Mouse (Mus musculus) hindbrain, embryonic 15.5 days (tissue): ENCODE measurements at regions not wholly inside any gene's neighbourhood (a gene's known extent, or its start where the extent isn't known, plus 50 kb on each side); places are given as distances from the start of the nearest gene placed in this dataset.
A peak's percentile ranks its signal among the peaks of the same experiment; 100 is the strongest.

ENCODE experiments used
- ATAC-seq: fragments of 200-750 bp; cut with Nextera tagmentation; 2 replicates; pipeline ENCODE4 v1.8.0; 2017; ENCODE audit warnings: low read depth, moderate number of reproducible peaks, moderate TSS enrichment; ENCODE audit not compliant: low FRiP score
- H3K27ac ChIP-seq: fragments of 300-500 bp; sonication (generic); replicated peaks from 2 replicates; pipeline ENCODE4 v1.5.1; 2015; ENCODE audit warnings: mild to moderate bottlenecking, inconsistent platforms
- H3K27me3 ChIP-seq: fragments of 300-500 bp; sonication (generic); 2 replicates; pipeline ENCODE4 v1.6.1; 2015; ENCODE audit warnings: control low read depth, inconsistent platforms
- H3K36me3 ChIP-seq: fragments of 300-500 bp; sonication (generic); 2 replicates; pipeline ENCODE4 v1.6.1; 2015; ENCODE audit warnings: control low read depth, inconsistent platforms
- H3K4me1 ChIP-seq: fragments of 300-500 bp; sonication (generic); replicated peaks from 2 replicates; pipeline ENCODE4 v1.6.1; 2015; ENCODE audit warnings: control low read depth, inconsistent platforms
- H3K4me2 ChIP-seq: fragments of 300-500 bp; sonication (generic); 2 replicates; pipeline ENCODE4 v1.6.1; 2015; ENCODE audit warnings: moderate library complexity, mild to moderate bottlenecking, inconsistent platforms
- H3K4me3 ChIP-seq: fragments of 300-500 bp; sonication (generic); 2 replicates; pipeline ENCODE4 v1.5.1; 2015; ENCODE audit warnings: mild to moderate bottlenecking, inconsistent platforms
- H3K9ac ChIP-seq: fragments of 300-500 bp; sonication (generic); 2 replicates; pipeline ENCODE4 v1.6.1; 2015; ENCODE audit warnings: inconsistent platforms
- H3K9me3 ChIP-seq: fragments of 300-500 bp; sonication (generic); 2 replicates; pipeline ENCODE4 v1.6.1; 2016; ENCODE audit warnings: control low read depth, inconsistent platforms
- WGBS: fragments of 180-500 bp; shearing (Covaris S2); methylation state at CpG from one replicate; pipeline ENCODE4 v1.1.7; 2015; 5-methylcytosine and 5-hydroxymethylcytosine counted together

GRCm38 (mm10) chr4:54704696-54705095, 240.2 kb upstream of the Zfp462 start:
- no peaks in the 10 kb centered on the region for H3K27me3 ChIP-seq
- no peaks in the 10 kb centered on the region for H3K9me3 ChIP-seq
- ATAC-seq = no peak
- no peak overlapping the region for H3K27ac ChIP-seq
- no peak overlapping the region for H3K9ac ChIP-seq
- WGBS = 78% methylated on average over 5 of the region's 5 CpGs
- no peaks in the 10 kb centered on the region for H3K36me3 ChIP-seq
- no peak overlapping the region for H3K4me3 ChIP-seq
- no peaks in the 10 kb centered on the region for H3K4me1 ChIP-seq
- H3K4me2 ChIP-seq = no peak overlapping the region

GRCm38 (mm10) chr4:54709751-54710150, 235.1 kb upstream of the Zfp462 start:
- Histone ChIP-seq H3K9ac (no peak overlapping the region), H3K4me1 (no peaks in the 10 kb centered on the region), H3K4me3 (no peak overlapping the region), H3K27me3 (no peaks in the 10 kb centered on the region), H3K4me2 (no peak overlapping the region), H3K36me3 (no peaks in the 10 kb centered on the region), H3K9me3 (no peaks in the 10 kb centered on the region), H3K27ac (no peak overlapping the region)
- no peak for ATAC-seq

- H3K9ac ChIP-seq = no peak overlapping the region
- H3K4me1 ChIP-seq = no peaks in the 10 kb centered on the region
- H3K27ac ChIP-seq = no peak overlapping the region
- no peaks in the 10 kb centered on the region for H3K9me3 ChIP-seq
- no peak for ATAC-seq
- H3K27me3 ChIP-seq = no peaks in the 10 kb centered on the region
- no peak overlapping the region for H3K4me2 ChIP-seq
- H3K4me3 ChIP-seq = no peak overlapping the region
- 79% methylated on average over 3 of the region's 3 CpGs for WGBS
- no peaks in the 10 kb centered on the region for H3K36me3 ChIP-seq
Observed at GRCm38 (mm10) chr4:54712929-54713328, 231.9 kb upstream of the Zfp462 start.

GRCm38 (mm10) chr4:54714612-54715342, 230.1 kb upstream of the Zfp462 start:
- no peaks in the 10 kb centered on the region for H3K9me3 ChIP-seq
- H3K4me2 ChIP-seq = no peak overlapping the region
- H3K4me3 ChIP-seq = no peak overlapping the region
- WGBS = 89% methylated on average over 9 of the region's 9 CpGs
- H3K36me3 ChIP-seq = no peaks in the 10 kb centered on the region
- no peak for ATAC-seq
- no peak overlapping the region for H3K27ac ChIP-seq
- no peaks in the 10 kb centered on the region for H3K4me1 ChIP-seq
- H3K27me3 ChIP-seq = no peaks in the 10 kb centered on the region
- H3K9ac ChIP-seq = no peak overlapping the region

DNA sequence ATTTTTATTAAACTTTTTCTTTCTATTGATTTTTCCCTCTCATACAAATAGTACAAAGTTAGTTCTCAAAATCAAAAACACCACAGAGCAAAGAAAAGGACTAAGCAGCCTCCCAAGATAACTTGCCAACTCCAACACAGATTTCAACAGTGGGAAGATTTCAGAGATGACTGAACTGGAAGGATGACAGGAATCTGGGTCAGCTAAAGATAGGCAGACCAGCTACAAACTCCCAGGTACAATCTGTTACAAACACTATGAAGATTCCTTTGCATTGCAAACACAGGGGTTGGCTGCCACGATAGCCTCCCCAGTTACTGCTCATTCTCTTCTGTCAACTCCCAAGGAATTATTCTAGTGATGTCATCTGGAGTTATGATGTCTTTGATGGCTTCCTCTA, 226.8 kb upstream of the Zfp462 start:
- no peak overlapping the region for H3K4me2 ChIP-seq
- H3K4me1 ChIP-seq = no peaks in the 10 kb centered on the region
- H3K9ac ChIP-seq = no peak overlapping the region
- H3K9me3 ChIP-seq = no peaks in the 10 kb centered on the region
- no peak overlapping the region for H3K27ac ChIP-seq
- WGBS = 66% methylated on average over 1 of the region's 1 CpGs
- H3K4me3 ChIP-seq = no peak overlapping the region
- no peaks in the 10 kb centered on the region for H3K36me3 ChIP-seq
- no peak for ATAC-seq
- no peaks in the 10 kb centered on the region for H3K27me3 ChIP-seq

GRCm38 (mm10) chr4:54739001-54739400, 205.8 kb upstream of the Zfp462 start:
- H3K36me3 ChIP-seq = no peaks in the 10 kb centered on the region
- H3K27ac ChIP-seq = no peak overlapping the region
- no peak for ATAC-seq
- no peaks in the 10 kb centered on the region for H3K27me3 ChIP-seq
- H3K9me3 ChIP-seq = no peaks in the 10 kb centered on the region
- H3K4me2 ChIP-seq = no peak overlapping the region
- no peak overlapping the region for H3K4me3 ChIP-seq
- no peaks in the 10 kb centered on the region for H3K4me1 ChIP-seq
- H3K9ac ChIP-seq = no peak overlapping the region
- 77% methylated on average over 5 of the region's 5 CpGs for WGBS

- H3K4me2 ChIP-seq = no peak overlapping the region
- no peaks in the 10 kb centered on the region for H3K27me3 ChIP-seq
- no peak overlapping the region for H3K9ac ChIP-seq
- no peaks in the 10 kb centered on the region for H3K36me3 ChIP-seq
- no peaks in the 10 kb centered on the region for H3K9me3 ChIP-seq
- 91% methylated on average over 2 of the region's 2 CpGs for WGBS
- no peaks in the 10 kb centered on the region for H3K4me1 ChIP-seq
- no peak for ATAC-seq
- H3K27ac ChIP-seq = no peak overlapping the region
- no peak overlapping the region for H3K4me3 ChIP-seq
Observed at GRCm38 (mm10) chr4:54751458-54751857, 193.4 kb upstream of the Zfp462 start.

DNA sequence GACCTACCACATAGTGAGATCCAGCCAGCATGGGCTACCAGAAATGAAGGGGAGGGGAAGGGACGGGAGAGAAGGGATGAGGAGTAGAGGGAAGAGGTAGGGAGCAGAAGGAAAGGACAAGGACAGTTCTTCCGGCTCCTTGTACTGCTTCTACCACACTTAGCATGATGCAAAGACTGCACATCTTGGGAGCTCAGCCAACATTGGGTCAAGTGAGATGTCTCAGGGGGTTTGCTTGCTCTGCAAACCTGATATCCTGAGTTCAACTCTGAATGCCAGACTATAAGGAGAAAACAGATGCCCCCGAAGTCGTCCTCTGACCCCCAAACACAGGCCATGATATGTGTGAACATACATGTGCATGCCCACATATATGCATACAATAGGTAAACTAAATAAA, 188.4 kb upstream of the Zfp462 start:
- ATAC-seq = no peak
- H3K9me3 ChIP-seq = no peaks in the 10 kb centered on the region
- no peak overlapping the region for H3K27ac ChIP-seq
- H3K4me1 ChIP-seq = peaks cover 13% of the 10 kb centered on the region
- WGBS = 89% methylated on average over 4 of the region's 4 CpGs
- no peak overlapping the region for H3K4me2 ChIP-seq
- no peak overlapping the region for H3K4me3 ChIP-seq
- no peaks in the 10 kb centered on the region for H3K27me3 ChIP-seq
- no peaks in the 10 kb centered on the region for H3K36me3 ChIP-seq
- H3K9ac ChIP-seq = no peak overlapping the region

DNA sequence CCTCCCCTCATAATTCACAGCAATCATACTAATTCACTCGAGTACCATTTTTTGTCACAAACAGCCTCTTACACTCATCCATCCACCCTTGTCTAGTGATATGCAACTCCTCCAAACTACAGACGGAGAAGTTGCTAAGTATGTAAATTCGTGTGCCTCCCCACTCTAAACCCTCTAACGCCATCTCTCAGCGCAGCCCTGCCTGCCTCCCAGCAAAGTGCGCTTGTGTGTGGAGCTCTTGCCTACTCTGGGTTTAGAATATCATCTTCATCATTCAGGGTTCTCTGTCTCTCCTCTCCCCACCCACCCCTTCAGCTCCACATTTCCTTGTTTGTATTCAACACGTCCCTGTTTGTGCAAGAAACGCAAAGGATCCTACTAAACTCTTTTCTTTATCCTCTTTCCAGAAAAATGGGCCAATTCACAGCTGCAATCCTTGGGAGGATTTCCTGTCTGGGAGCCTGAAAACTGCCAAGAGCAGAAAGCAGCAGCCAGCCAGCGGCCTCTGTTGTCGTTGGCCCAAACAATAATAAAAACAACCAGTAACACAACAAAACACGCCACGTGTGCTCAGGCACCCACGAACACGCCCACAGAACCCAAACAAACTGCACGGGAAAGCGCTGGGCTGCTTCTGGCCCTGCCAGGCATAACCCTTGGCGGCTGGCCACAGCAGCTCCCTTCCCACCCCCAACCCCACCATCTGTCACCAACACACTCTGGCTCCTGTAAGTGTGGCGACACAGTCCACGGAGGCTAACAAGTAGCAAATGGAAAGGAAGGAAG, 186.9 kb upstream of the Zfp462 start:
- ATAC-seq = peak; percentile 89
- Histone ChIP-seq H3K27me3 (no peaks in the 10 kb centered on the region), H3K4me3 (peak overlapping the region; percentile 7; the same call in 1 of the 2 replicates), H3K4me1 (peaks cover 13% of the 10 kb centered on the region), H3K4me2 (peak overlapping the region; percentile 43), H3K27ac (peak overlapping the region; percentile 61), H3K9ac (no peak overlapping the region; the same call in 1 of the 2 replicates), H3K36me3 (no peaks in the 10 kb centered on the region), H3K9me3 (no peaks in the 10 kb centered on the region)
- 34% methylated on average over 19 of the region's 19 CpGs for WGBS

DNA sequence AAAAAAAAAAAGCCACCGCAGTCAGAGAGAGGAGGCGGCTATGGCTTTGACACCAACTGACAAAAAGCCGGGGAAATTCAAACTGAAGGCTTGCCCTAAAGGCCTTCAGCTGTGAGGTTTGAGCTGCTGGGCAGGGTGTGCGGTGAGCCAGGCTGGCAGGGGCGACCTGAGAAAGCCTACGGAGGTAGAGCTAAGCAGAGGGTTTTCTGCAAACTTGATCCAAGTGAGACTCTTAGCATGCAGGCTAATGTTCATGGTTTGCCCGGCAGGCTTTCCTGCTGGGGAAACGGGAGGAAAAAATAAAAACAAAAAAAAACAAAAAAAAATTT, 186.4 kb upstream of the Zfp462 start:
- Histone ChIP-seq H3K4me1 (peaks cover 13% of the 10 kb centered on the region), H3K9me3 (no peaks in the 10 kb centered on the region), H3K4me2 (peak overlapping the region; percentile 43), H3K36me3 (no peaks in the 10 kb centered on the region), H3K27ac (peak overlapping the region; percentile 61), H3K27me3 (no peaks in the 10 kb centered on the region), H3K4me3 (peak overlapping the region; percentile 7; the same call in 1 of the 2 replicates), H3K9ac (no peak overlapping the region; the same call in 1 of the 2 replicates)
- WGBS = 39% methylated on average over 8 of the region's 8 CpGs
- ATAC-seq = peak; percentile 61; the same call in 1 of the 2 replicates

- WGBS = 68% methylated on average over 5 of the region's 5 CpGs
- Histone ChIP-seq H3K4me3 (no peak overlapping the region), H3K4me1 (peaks cover 13% of the 10 kb centered on the region), H3K36me3 (no peaks in the 10 kb centered on the region), H3K9ac (no peak overlapping the region), H3K4me2 (no peak overlapping the region), H3K27me3 (no peaks in the 10 kb centered on the region), H3K27ac (no peak overlapping the region), H3K9me3 (no peaks in the 10 kb centered on the region)
- no peak for ATAC-seq
Observed at GRCm38 (mm10) chr4:54761257-54761656, 183.6 kb upstream of the Zfp462 start.

DNA sequence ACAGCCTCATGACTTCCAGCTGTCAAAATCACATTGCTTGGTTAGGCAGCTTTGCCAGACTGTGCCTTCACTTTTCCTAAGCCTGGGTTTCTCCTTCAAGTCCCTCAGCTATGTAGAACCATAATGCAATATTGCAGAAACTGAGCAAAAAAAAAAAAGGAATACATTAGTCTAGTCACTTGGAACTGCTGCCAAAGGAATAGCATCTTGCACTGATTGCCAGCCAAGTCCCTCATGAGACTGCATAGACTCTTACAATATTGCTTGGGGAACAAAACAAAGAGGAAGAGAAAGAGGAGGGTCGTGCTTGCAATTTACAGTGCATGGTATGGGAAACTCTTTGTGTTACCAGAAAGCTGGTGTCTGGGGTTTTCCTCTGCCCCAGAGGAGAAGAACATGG, 179.8 kb upstream of the Zfp462 start:
- Histone ChIP-seq H3K9me3 (no peaks in the 10 kb centered on the region), H3K4me2 (no peak overlapping the region), H3K4me3 (no peak overlapping the region), H3K4me1 (peaks cover 2% of the 10 kb centered on the region; the same call in 1 of the 2 replicates), H3K27ac (no peak overlapping the region), H3K27me3 (no peaks in the 10 kb centered on the region), H3K9ac (no peak overlapping the region), H3K36me3 (no peaks in the 10 kb centered on the region)
- no peak for ATAC-seq
- WGBS = 38% methylated on average over 1 of the region's 1 CpGs
